Mouse (Mus musculus): ENCODE data around the gene Ffar4.

The Ffar4 gene

GRCm38 (mm10) chr19:38096231-38096630 lies 640 bp upstream of the Ffar4 start:
- in situ Hi-C loops (cut with MseI, MboI) = no loop called here

DNA sequence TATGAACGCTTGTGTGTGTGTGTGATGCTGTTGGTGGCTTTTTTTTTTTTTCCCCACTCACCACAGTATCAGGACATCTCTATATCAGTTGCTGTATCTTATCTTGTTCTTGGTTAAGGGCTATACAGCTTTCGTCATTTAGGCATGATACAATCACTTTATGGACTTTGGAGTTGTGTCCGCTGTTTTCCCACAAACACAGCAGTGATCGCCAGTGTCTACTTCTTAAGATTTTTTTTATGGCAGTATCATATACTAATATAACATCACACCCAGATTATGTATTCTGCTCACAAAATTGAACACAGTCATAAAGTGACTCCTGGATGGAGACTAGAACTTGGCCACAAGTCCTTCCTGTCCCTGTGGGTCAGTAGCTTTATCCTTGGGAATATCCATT lies 11.0 kb downstream of the Ffar4 start:
- in situ Hi-C loops (cut with MseI, MboI) = no loop called here

DNA sequence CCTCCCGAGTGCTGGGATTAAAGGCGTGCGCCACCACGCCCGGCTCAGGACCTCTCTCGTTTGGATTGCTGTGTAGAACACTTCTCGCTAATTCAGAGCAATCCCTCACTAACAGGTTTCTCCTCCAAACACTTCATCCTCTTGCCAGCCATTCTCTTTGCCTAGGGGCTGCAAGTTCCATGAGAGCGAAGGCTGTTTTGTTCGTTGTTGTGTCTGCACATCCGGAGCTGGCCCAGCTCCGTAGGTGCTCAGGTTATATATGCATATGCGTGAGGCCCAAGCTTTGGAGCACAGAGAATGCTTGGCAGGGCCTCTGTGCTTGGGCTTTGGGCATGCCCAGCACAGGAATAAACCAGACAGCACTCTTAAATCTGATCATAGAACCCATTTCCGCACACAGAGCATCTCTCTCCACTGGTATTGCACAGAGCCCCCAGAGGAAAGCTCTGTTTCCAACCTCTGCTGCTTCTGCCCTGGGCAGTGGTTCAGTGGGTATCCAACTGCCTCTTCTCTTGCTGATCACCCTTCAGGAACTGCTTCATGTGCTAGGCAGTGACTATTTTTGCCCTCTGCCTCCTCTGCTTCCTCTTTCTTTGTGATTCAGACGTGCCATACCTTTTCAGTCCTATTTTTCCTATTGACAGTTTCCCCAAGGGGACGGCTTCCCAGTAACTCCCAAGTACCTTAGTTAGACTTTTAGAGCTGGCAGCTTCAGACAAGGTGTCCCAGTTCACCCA lies 12.8 kb downstream of the Ffar4 start:
- in situ Hi-C loops (cut with MseI, MboI) = no loop called here

DNA sequence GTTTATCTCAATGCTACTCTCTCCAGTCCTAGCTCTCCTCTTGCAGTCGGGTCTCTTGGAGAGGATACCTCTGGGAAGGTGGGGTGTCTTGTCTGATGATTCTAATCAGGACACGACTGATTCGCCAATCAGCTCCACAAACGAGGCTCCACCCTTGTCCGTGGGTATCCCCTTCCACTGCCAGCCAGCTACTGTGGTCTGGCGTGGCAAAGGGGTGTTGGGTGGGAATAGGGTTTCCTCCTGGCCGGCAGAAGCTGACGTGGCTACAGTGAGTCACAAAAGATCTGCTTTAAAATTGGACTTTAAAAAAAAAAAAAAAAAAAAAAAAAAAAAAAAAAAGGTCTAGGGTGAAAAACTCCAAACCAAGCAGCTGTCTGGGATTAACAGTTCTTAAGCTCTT lies 14.2 kb downstream of the Ffar4 start:
- in situ Hi-C loops (cut with MseI, MboI) = no loop called here

DNA sequence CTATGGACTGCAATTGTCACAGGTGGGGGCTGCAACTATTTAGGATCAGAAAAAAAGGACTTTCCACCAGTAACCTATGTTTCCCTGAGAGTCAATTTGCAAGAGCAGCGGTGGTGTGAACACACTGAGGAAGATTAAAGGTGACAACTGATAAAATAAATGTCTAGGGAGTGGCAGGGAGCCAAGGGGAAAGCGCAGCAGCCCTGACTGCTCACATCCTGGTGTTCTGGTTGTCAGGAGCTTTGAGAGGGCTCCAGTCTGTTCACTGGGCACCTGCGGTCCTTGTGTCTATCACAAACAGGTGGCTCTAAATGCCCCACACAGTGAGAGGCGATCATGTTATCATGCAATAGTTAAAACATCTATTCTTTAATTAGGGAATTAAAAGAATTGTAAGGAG lies 15.7 kb downstream of the Ffar4 start:
- in situ Hi-C loops (cut with MseI, MboI) = no loop called here

DNA sequence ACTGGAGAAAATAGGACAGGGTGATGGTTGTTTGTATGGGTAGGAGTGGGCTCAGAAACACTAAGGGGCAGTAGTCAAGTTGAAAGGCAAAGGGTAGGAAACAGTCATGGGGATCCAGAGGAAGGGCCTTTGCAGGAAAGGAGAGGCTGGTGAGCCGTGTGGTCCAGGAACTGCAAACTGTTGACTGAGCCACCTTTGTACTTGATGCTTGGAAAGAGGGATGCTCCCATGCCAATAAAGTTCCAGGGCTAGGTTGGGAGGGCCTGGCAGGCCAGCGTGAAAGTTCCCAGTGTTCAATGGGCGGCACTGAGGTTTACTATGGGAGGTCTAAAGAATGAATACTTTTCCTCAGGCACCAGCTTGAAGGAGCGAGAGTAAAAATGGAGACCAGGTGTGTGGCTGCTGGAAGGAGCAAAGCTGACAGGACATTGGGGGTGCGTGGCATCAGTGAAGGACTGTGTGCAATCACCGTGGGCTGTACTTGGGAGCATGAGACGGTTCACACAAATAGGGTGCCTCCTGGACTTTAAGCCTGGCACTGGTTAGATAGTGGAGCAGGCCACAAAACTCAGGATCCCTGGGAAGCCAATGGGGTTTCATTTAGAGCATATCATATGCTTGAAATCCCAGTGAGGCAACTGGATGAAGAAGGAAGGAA lies 18.1 kb downstream of the Ffar4 start:
- in situ Hi-C loops (cut with MseI, MboI) = no loop called here

GRCm38 (mm10) chr19:38120123-38120760 lies 23.4 kb downstream of the Ffar4 start:
- in situ Hi-C loops (cut with MseI, MboI) = no loop called here

- in situ Hi-C loops (cut with MseI, MboI) = no loop called here
Observed at GRCm38 (mm10) chr19:38123921-38124320, 27.1 kb downstream of the Ffar4 start.

GRCm38 (mm10) chr19:38124401-38125218 lies 27.7 kb downstream of the Ffar4 start:
- in situ Hi-C loops (cut with MseI, MboI) = no loop called here

DNA sequence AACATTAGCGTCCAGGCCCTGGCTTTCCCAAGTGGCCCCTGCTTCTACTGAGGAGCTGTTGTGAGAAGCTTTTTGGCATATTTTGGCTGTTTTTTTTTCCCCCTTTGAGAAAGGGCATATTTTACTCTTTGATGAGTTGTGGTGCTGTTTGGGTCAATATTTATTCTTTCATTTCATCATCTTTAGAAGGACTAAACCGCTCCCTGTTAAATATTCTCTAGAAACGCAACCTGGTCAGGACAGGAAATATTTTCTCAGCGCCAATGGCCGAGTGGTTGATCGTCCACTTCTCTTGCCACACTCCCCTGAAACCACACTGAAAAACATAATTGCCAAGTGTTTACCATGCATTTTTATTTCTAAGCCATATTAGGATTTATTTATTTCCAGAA lies 28.3 kb downstream of the Ffar4 start, which contains the start of gene Rbp4:
Gene Rbp4 (minus strand): TSS at position 63 of the 392 bp plus-strand sequence.
- in situ Hi-C loops (cut with MseI, MboI) = no loop called here

GRCm38 (mm10) chr19:38126656-38127055 lies 29.8 kb downstream of the Ffar4 start:
- in situ Hi-C loops (cut with MseI, MboI) = no loop called here

DNA sequence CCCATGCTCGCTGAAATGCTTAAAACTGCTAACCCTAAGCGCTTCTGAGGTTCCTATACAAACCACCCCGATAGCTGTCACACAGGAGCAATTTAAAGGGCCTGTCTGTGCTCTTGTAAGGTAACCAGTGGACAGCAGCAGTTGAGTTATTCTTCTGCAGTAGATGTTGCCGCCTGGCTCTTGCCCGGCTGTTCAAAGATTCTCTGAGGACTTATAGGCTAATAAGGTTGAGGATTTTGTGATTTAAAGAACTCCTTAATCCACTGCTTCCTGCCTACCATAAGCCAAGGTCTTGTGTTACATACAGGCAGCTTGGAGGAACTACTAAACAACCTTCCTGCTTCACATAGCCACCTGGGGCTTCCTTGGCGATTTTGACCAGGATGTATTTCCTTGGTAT lies 35.6 kb downstream of the Ffar4 start, which contains the start of gene Pde6c:
Gene Pde6c (plus strand): TSS at position 301 of the 400 bp plus-strand sequence.
- in situ Hi-C loops (cut with MseI, MboI) = no loop called here

GRCm38 (mm10) chr19:38133986-38134385 lies 37.1 kb downstream of the Ffar4 start:
- in situ Hi-C loops (cut with MseI, MboI) = no loop called here

GRCm38 (mm10) chr19:38134806-38135205 lies 37.9 kb downstream of the Ffar4 start:
- in situ Hi-C loops (cut with MseI, MboI) = no loop called here

GRCm38 (mm10) chr19:38143540-38144271 lies 46.8 kb downstream of the Ffar4 start:
- in situ Hi-C loops (cut with MseI, MboI) = no loop called here

DNA sequence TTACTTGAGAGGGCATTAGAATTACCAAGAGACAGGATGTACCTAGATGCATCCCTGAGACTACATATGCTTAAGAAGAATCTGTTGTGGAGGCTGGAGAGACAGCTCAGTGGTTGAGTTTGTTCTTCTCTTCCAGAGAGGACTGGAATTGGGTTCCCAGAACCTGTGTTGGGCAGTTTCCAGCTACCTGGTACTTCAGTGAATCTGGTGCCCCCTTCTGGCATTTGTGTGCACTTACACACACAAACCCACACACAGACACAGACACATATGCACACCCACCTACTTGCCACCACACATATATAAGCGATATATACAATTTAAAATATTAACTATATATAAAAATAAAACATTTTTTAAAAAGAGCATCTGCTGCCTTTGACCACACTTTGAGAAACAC lies 59.4 kb downstream of the Ffar4 start:
- in situ Hi-C loops (cut with MseI, MboI) = no loop called here

DNA sequence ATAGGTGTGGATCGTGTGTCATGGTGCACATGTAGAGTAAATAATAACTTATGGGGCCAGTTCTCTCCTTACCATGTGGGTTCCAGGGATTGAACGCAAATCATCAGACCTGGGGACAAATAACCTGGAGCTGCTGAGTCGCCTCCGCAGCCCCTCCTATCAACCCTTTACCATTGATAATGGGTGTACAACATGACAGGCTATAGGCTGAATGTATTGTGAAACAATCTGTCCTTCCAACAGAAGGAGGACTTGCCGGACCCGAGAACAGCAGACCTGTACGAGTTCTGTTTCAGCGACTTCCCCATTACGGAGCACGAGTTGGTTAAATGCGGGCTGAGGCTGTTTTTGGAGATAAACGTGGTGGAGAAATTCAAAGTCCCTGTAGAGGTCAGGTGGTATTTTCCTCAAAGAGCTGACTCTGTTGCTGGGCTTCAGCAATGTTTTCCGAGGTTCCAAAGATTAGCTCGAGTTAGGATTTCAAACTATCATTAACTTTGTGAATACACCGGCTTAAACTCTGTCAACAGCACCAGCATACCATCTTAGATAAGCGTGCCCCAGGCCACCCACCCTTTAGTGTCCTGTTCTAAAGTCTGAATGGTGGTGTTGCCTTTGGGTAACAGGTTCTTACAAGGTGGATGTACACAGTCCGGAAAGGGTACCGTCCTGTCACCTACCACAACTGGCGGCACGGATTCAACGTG lies 64.9 kb downstream of the Ffar4 start:
- in situ Hi-C loops (cut with MseI, MboI) = no loop called here

Data from mouse trophoblast stem cell (cell line).